Mouse (Mus musculus): ENCODE results near the gene Tas2r107. TPM values are rescaled to one million over a fixed set of nuclear protein-coding genes. Genes with fewer than 3 reads are reported as not detected.
"Not testable (repeated sequence)": the region's sequence is repeated elsewhere in the genome, so short reads cannot be mapped to it uniquely, and the experiment has no call there.

Gene Tas2r107
- not detected in 2 replicates for polyA plus RNA-seq (2014; fragmentation: Nextera tagmentation; extraction: Ambion mirVana)

- Histone ChIP-seq H3K4me1 (ENCODE audit: control insufficient read depth, insufficient read depth, low read length) (no peaks in the 10 kb centered on the region), H3K4me2 (replicated peaks; ENCODE audit: low read depth, low read length) (no peak within 1 kb of the TSS), H3K27ac (ENCODE audit: low read length) (no peak within 1 kb of the TSS), H3K36me3 (ENCODE audit: control insufficient read depth, insufficient read depth, low read length) (no peaks in the 10 kb centered on the region), H3K9me3 (ENCODE audit: control insufficient read depth, low read depth, low read length) (no peaks in the 10 kb centered on the region), H3K9ac (replicated peaks; ENCODE audit: low read depth, low read length) (no peak within 1 kb of the TSS), H3K4me3 (ENCODE audit: low read depth, low read length) (no peak within 1 kb of the TSS), H3K27me3 (ENCODE audit: control insufficient read depth, insufficient read depth, low read length) (no peaks in the 10 kb centered on the region)
- ATAC-seq (ENCODE audit: insufficient number of reproducible peaks, insufficient read depth, low FRiP score, low read depth) = no peak
Measured at GRCm38 (mm10) chr6:131660049-131660448, at the start of gene Tas2r107. Gene Tas2r107 (minus strand): TSS chr6:131660149.

GRCm38 (mm10) chr6:131689963-131690362 is 30.0 kb upstream of the Tas2r107 start, which contains the start of gene Tas2r114:
Gene Tas2r114 (minus strand): TSS chr6:131690063.
- Histone ChIP-seq H3K36me3 (ENCODE audit: control insufficient read depth, insufficient read depth, low read length) (no peaks in the 10 kb centered on the region), H3K9ac (replicated peaks; ENCODE audit: low read depth, low read length) (no peak within 1 kb of the TSS), H3K4me2 (replicated peaks; ENCODE audit: low read depth, low read length) (no peak within 1 kb of the TSS), H3K27ac (ENCODE audit: low read length) (no peak within 1 kb of the TSS), H3K4me3 (ENCODE audit: low read depth, low read length) (no peak within 1 kb of the TSS), H3K9me3 (ENCODE audit: control insufficient read depth, low read depth, low read length) (no peaks in the 10 kb centered on the region), H3K27me3 (ENCODE audit: control insufficient read depth, insufficient read depth, low read length) (no peaks in the 10 kb centered on the region), H3K4me1 (ENCODE audit: control insufficient read depth, insufficient read depth, low read length) (no peaks in the 10 kb centered on the region)
- ATAC-seq (ENCODE audit: insufficient number of reproducible peaks, insufficient read depth, low FRiP score, low read depth) = no peak

GRCm38 (mm10) chr6:131687395-131687794 is 27.4 kb upstream of the Tas2r107 start, which contains the start of gene Tas2r105:
Gene Tas2r105 (minus strand): TSS chr6:131687495.
- Histone ChIP-seq H3K27ac (ENCODE audit: low read length) (no peak within 1 kb of the TSS), H3K9ac (replicated peaks; ENCODE audit: low read depth, low read length) (no peak within 1 kb of the TSS), H3K4me2 (replicated peaks; ENCODE audit: low read depth, low read length) (no peak within 1 kb of the TSS), H3K36me3 (ENCODE audit: control insufficient read depth, insufficient read depth, low read length) (no peaks in the 10 kb centered on the region), H3K27me3 (ENCODE audit: control insufficient read depth, insufficient read depth, low read length) (no peaks in the 10 kb centered on the region), H3K4me3 (ENCODE audit: low read depth, low read length) (no peak within 1 kb of the TSS), H3K4me1 (ENCODE audit: control insufficient read depth, insufficient read depth, low read length) (no peaks in the 10 kb centered on the region), H3K9me3 (ENCODE audit: control insufficient read depth, low read depth, low read length) (no peaks in the 10 kb centered on the region)
- 76% methylated on average over 1 of the region's 1 CpGs for WGBS
- ATAC-seq (ENCODE audit: insufficient number of reproducible peaks, insufficient read depth, low FRiP score, low read depth) = no peak

GRCm38 (mm10) chr6:131685644-131686043 is 25.7 kb upstream of the Tas2r107 start, which contains the start of gene Tas2r104:
Gene Tas2r104 (minus strand): TSS chr6:131685744.
- WGBS = 80% methylated on average over 1 of the region's 1 CpGs
- H3K27ac ChIP-seq (ENCODE audit: low read length) = no peak within 1 kb of the TSS
- H3K4me1 ChIP-seq (ENCODE audit: control insufficient read depth, insufficient read depth, low read length) = no peaks in the 10 kb centered on the region
- no peak for ATAC-seq (ENCODE audit: insufficient number of reproducible peaks, insufficient read depth, low FRiP score, low read depth)
- H3K9ac ChIP-seq (replicated peaks; ENCODE audit: low read depth, low read length) = no peak within 1 kb of the TSS
- no peak within 1 kb of the TSS for H3K4me3 ChIP-seq (ENCODE audit: low read depth, low read length)
- no peaks in the 10 kb centered on the region for H3K36me3 ChIP-seq (ENCODE audit: control insufficient read depth, insufficient read depth, low read length)
- H3K27me3 ChIP-seq (ENCODE audit: control insufficient read depth, insufficient read depth, low read length) = no peaks in the 10 kb centered on the region
- no peak within 1 kb of the TSS for H3K4me2 ChIP-seq (replicated peaks; ENCODE audit: low read depth, low read length)
- H3K9me3 ChIP-seq (ENCODE audit: control insufficient read depth, low read depth, low read length) = no peaks in the 10 kb centered on the region

- 70% methylated on average over 3 of the region's 3 CpGs for WGBS
- Histone ChIP-seq H3K9ac (replicated peaks; ENCODE audit: low read depth, low read length) (no peak within 1 kb of the TSS), H3K4me3 (ENCODE audit: low read depth, low read length) (no peak within 1 kb of the TSS), H3K9me3 (ENCODE audit: control insufficient read depth, low read depth, low read length) (no peaks in the 10 kb centered on the region), H3K4me2 (replicated peaks; ENCODE audit: low read depth, low read length) (no peak within 1 kb of the TSS), H3K27ac (ENCODE audit: low read length) (no peak within 1 kb of the TSS), H3K4me1 (ENCODE audit: control insufficient read depth, insufficient read depth, low read length) (no peaks in the 10 kb centered on the region), H3K27me3 (ENCODE audit: control insufficient read depth, insufficient read depth, low read length) (no peaks in the 10 kb centered on the region), H3K36me3 (ENCODE audit: control insufficient read depth, insufficient read depth, low read length) (no peaks in the 10 kb centered on the region)
- ATAC-seq (ENCODE audit: insufficient number of reproducible peaks, insufficient read depth, low FRiP score, low read depth) = no peak
Measured at GRCm38 (mm10) chr6:131678786-131679185, 18.8 kb upstream of the Tas2r107 start, which contains the start of gene Tas2r106. Gene Tas2r106 (minus strand): TSS chr6:131678886.

- no peaks in the 10 kb centered on the region for H3K36me3 ChIP-seq (ENCODE audit: control insufficient read depth, insufficient read depth, low read length)
- ATAC-seq (ENCODE audit: insufficient number of reproducible peaks, insufficient read depth, low FRiP score, low read depth) = no peak
- WGBS = 79% methylated on average over 3 of the region's 3 CpGs
- no peak within 1 kb of the TSS for H3K4me3 ChIP-seq (ENCODE audit: low read depth, low read length)
- H3K9ac ChIP-seq (replicated peaks; ENCODE audit: low read depth, low read length) = no peak within 1 kb of the TSS
- no peaks in the 10 kb centered on the region for H3K9me3 ChIP-seq (ENCODE audit: control insufficient read depth, low read depth, low read length)
- no peaks in the 10 kb centered on the region for H3K4me1 ChIP-seq (ENCODE audit: control insufficient read depth, insufficient read depth, low read length)
- no peak within 1 kb of the TSS for H3K4me2 ChIP-seq (replicated peaks; ENCODE audit: low read depth, low read length)
- no peaks in the 10 kb centered on the region for H3K27me3 ChIP-seq (ENCODE audit: control insufficient read depth, insufficient read depth, low read length)
- H3K27ac ChIP-seq (ENCODE audit: low read length) = no peak within 1 kb of the TSS
Measured at GRCm38 (mm10) chr6:131630812-131631211, 29.1 kb downstream of the Tas2r107 start, which contains the start of gene Tas2r130. Gene Tas2r130 (minus strand): TSS chr6:131630912.

- H3K4me2 ChIP-seq (replicated peaks; ENCODE audit: low read depth, low read length); H3K27ac ChIP-seq (ENCODE audit: low read length); H3K4me1 ChIP-seq (ENCODE audit: control insufficient read depth, insufficient read depth, low read length); H3K9ac ChIP-seq (replicated peaks; ENCODE audit: low read depth, low read length); ATAC-seq (ENCODE audit: insufficient number of reproducible peaks, insufficient read depth, low FRiP score, low read depth); H3K36me3 ChIP-seq (ENCODE audit: control insufficient read depth, insufficient read depth, low read length); H3K4me3 ChIP-seq (ENCODE audit: low read depth, low read length); H3K27me3 ChIP-seq (ENCODE audit: control insufficient read depth, insufficient read depth, low read length); H3K9me3 ChIP-seq (ENCODE audit: control insufficient read depth, low read depth, low read length): not testable (repeated sequence)
- 84% methylated on average over 1 of the region's 1 CpGs for WGBS
Measured at GRCm38 (mm10) chr6:131609956-131610355, 50.0 kb downstream of the Tas2r107 start.

Other genes starting within 250 kb of the Tas2r107 start
- not detected in 2 replicates for gene 5430401F13Rik, start 173.7 kb downstream of the Tas2r107 start, polyA plus RNA-seq (2014; fragmentation: Nextera tagmentation; extraction: Ambion mirVana)
- gene Gm6619, start 173.7 kb downstream of the Tas2r107 start, polyA plus RNA-seq (2014; fragmentation: Nextera tagmentation; extraction: Ambion mirVana) = not detected in 2 replicates
- not detected in 2 replicates for gene Tas2r130, start 29.2 kb downstream of the Tas2r107 start, polyA plus RNA-seq (2014; fragmentation: Nextera tagmentation; extraction: Ambion mirVana)
- not detected in 2 replicates for gene Tas2r106, start 18.7 kb upstream of the Tas2r107 start, polyA plus RNA-seq (2014; fragmentation: Nextera tagmentation; extraction: Ambion mirVana)
- not detected in 2 replicates for gene Tas2r104, start 25.6 kb upstream of the Tas2r107 start, polyA plus RNA-seq (2014; fragmentation: Nextera tagmentation; extraction: Ambion mirVana)
- not detected in 2 replicates for gene Tas2r105, start 27.3 kb upstream of the Tas2r107 start, polyA plus RNA-seq (2014; fragmentation: Nextera tagmentation; extraction: Ambion mirVana)
- not detected in 2 replicates for gene Tas2r114, start 29.9 kb upstream of the Tas2r107 start, polyA plus RNA-seq (2014; fragmentation: Nextera tagmentation; extraction: Ambion mirVana)